Mouse (Mus musculus): ENCODE results near the gene Ank3. TPM values are rescaled to one million over a fixed set of nuclear protein-coding genes. Genes with fewer than 3 reads are reported as not detected.

Ank3 gene
- polyA plus RNA-seq, 1 experiment, result 183 TPM

DNA sequence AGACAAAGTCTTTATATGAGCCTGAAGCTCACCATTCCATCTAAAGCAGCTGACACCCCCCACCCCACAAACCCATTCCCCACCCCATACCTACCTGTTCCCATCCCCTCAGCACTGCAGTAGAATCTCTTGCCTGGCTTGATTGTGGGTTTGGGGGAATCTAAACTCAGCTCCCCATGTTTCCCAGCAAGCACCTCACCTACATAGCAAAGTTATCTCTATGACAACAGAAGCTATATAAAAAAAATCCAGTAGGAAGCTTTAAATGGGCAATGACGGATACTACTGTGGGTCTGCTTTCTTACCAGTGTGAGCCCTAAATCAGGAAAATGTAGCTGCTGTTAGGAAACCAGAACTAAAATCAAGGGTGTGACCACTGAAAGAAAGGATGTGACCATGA is 161.7 kb downstream of the Ank3 start:
- DNase-seq (ENCODE audit: low read depth), result no peak
- TF ChIP-seq POLR2A (IDR thresholded peaks at IDR 0.05; ENCODE audit: borderline replicate concordance, extremely low read depth, insufficient read depth, insufficient read length, poor library complexity, severe bottlenecking), result no peak

DNA sequence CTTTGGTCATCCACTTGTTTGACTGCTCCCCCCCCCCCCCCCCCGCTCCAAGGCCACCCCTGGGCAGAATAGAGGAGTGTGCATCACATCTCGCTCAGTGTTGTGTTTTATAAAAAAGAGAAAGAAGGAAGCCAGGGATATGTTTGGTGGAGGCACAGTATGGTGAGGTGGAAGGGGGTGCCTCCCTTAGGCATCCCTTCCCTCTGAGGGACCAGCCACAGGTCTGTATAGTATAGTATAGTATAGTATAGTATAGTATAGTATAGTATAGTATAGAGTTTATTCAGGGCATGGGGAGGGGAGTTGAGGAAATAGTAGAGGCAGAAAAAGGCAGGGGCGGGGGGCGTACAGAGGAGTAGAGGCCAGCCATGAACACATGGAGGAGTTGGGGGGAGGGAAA is 164.4 kb downstream of the Ank3 start:
- DNase-seq (ENCODE audit: low read depth), result no peak
- TF ChIP-seq CTCF (IDR thresholded peaks at IDR 0.05; ENCODE audit: borderline replicate concordance, extremely low read depth, insufficient read depth, insufficient read length), result no peak
- no peak for TF ChIP-seq POLR2A (IDR thresholded peaks at IDR 0.05; ENCODE audit: borderline replicate concordance, extremely low read depth, insufficient read depth, insufficient read length, poor library complexity, severe bottlenecking)

DNA sequence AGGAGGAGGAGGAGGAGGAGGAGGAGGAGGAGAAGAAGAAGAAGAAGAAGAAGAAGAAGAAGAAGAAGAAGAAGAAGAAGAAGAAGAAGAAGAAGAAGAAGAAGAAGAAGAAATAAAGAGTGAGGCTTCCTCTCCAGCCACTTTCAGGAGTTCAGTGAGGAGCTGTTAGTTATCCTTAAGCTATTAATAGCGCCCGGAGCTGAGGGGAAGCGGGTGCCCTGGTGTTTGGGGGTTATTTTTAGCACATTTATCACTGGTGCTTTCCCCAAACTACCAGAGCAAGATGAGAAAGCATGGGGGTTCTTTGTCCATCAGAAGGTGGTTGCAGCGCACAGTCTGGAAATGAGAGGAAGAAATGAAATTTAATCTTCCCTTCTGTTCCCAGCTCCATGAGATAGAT is 166.5 kb downstream of the Ank3 start:
- DNase-seq (ENCODE audit: low read depth), result no peak
- TF ChIP-seq CTCF (IDR thresholded peaks at IDR 0.05; ENCODE audit: borderline replicate concordance, extremely low read depth, insufficient read depth, insufficient read length), result no peak
- no peak for TF ChIP-seq POLR2A (IDR thresholded peaks at IDR 0.05; ENCODE audit: borderline replicate concordance, extremely low read depth, insufficient read depth, insufficient read length, poor library complexity, severe bottlenecking)

DNA sequence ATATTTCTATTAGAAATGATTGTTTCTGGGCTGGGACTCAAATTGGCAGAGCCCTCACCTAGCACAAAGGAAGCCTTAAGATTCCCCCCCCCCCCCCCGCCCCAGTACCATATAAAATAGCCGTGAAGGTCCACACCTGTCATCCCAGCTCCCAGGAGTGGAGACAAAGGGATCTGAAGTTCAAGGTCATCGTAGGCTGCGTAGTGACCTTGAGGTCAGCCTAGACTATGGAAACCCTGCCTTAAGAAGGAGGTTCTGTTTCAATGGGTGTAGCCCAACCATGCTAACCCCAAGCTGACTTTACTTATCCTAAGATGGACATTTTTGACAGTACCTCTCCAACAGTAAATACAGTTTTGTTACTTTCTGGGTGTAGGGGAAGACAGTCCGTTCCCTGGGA is 170.4 kb downstream of the Ank3 start:
- TF ChIP-seq CTCF (IDR thresholded peaks at IDR 0.05; ENCODE audit: borderline replicate concordance, extremely low read depth, insufficient read depth, insufficient read length) (no peak), POLR2A (IDR thresholded peaks at IDR 0.05; ENCODE audit: borderline replicate concordance, extremely low read depth, insufficient read depth, insufficient read length, poor library complexity, severe bottlenecking) (no peak)
- DNase-seq (ENCODE audit: low read depth), result no peak

DNA sequence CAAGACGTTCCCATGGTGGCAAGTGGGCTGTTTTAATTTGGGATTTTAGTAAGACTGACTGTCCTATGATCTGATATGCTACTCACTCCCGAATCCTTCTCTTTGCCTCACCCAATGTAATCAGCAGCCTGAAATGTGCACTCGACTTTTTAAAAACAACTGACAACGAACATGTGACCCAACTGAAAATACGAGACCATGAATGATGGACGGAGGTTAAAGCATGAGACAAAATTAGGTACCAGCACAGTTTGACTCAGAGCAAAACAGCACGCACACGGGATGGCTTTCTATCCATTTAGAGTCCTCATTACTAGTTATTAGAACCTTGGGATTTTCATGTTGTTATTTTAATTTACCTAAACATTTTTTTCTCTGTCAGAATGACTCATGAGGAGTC is 171.2 kb downstream of the Ank3 start:
- DNase-seq (ENCODE audit: low read depth), result no peak
- TF ChIP-seq POLR2A (IDR thresholded peaks at IDR 0.05; ENCODE audit: borderline replicate concordance, extremely low read depth, insufficient read depth, insufficient read length, poor library complexity, severe bottlenecking), result no peak
- no peak for TF ChIP-seq CTCF (IDR thresholded peaks at IDR 0.05; ENCODE audit: borderline replicate concordance, extremely low read depth, insufficient read depth, insufficient read length)

DNA sequence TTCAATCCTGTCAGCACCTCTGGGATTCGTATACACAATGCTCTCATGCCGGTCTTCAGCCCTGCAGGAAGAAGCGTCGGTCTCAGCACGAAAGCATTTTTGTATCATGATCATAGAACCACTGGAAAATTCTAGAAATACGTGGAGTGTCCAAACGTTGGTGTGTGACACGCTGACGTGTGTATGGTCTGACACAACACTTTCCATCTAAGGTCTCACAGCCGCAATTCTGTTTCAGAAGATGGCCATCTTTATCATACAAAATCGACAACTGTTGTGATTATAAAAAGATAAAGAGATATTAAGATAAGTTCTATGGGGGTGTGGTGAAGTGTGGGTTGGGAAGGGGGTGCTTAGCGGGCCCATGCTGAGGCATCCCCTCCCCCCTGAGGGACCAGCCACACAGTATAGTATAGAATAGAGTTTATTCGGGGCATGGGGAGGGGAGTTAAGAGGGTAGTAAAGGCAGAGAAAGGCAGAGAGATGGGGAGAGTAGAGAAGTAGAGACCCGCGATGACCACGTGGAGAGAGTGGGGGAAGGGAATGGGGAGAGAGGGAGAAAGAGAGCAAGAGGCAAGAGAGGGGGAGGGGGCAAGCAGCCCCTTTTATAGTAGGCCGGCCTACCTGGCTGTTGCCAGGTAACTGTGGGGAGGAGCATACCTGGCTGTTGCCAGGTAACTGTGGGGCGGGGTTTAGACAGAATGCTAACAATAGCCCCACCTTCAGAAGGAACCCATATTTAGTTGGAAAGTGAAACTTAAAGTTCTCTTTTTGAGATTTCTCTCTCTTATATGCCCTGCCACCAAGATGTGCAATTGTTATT is 172.1 kb downstream of the Ank3 start:
- DNase-seq (ENCODE audit: low read depth), result no peak
- TF ChIP-seq CTCF (IDR thresholded peaks at IDR 0.05; ENCODE audit: borderline replicate concordance, extremely low read depth, insufficient read depth, insufficient read length) (no peak), POLR2A (IDR thresholded peaks at IDR 0.05; ENCODE audit: borderline replicate concordance, extremely low read depth, insufficient read depth, insufficient read length, poor library complexity, severe bottlenecking) (no peak)

DNA sequence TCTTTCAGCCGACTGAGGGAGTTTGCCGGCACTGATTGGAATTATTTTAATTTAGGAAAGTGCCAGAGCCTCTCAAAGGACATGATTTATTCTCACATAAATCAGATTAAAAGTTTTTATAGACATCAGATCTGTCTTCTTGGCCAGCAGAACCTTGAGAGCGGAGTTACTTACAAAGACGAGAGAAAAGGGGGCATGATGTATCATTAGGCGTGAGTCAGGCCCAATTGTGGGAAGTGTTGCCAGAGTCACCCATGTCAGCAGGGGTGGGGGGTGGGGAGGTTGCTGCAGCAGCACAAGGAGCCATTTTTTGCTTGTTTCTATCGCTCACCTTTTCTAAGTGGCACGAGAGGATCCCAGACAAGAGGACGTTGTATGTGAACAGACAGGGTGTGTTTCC is 172.8 kb downstream of the Ank3 start:
- TF ChIP-seq POLR2A (IDR thresholded peaks at IDR 0.05; ENCODE audit: borderline replicate concordance, extremely low read depth, insufficient read depth, insufficient read length, poor library complexity, severe bottlenecking) (no peak), CTCF (IDR thresholded peaks at IDR 0.05; ENCODE audit: borderline replicate concordance, extremely low read depth, insufficient read depth, insufficient read length) (no peak)
- DNase-seq (ENCODE audit: low read depth), result peak; percentile 54

DNA sequence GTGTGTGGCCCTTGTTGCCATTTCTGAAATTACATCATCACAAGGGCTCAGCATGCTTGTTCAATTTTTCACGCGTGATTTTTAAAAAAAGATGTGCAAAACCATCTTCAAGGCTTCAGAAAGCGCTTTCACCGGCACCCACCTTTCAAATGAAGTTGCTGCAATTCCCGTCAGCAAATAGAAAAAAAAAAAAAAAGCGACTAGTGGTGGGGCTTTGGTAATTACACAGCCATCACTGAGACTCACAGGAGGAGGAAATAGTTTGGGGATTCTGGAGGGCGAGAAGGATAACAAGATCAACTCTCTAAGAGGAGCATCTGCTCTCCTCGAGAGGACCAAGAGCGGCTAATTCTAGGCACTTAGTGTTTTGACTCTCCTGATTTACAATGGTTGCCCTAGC is 173.4 kb downstream of the Ank3 start:
- DNase-seq (ENCODE audit: low read depth), result peak; percentile 58
- TF ChIP-seq CTCF (IDR thresholded peaks at IDR 0.05; ENCODE audit: borderline replicate concordance, extremely low read depth, insufficient read depth, insufficient read length), result peak; percentile 5; the same call in 1 of the 2 replicates
- TF ChIP-seq POLR2A (IDR thresholded peaks at IDR 0.05; ENCODE audit: borderline replicate concordance, extremely low read depth, insufficient read depth, insufficient read length, poor library complexity, severe bottlenecking), result no peak

DNA sequence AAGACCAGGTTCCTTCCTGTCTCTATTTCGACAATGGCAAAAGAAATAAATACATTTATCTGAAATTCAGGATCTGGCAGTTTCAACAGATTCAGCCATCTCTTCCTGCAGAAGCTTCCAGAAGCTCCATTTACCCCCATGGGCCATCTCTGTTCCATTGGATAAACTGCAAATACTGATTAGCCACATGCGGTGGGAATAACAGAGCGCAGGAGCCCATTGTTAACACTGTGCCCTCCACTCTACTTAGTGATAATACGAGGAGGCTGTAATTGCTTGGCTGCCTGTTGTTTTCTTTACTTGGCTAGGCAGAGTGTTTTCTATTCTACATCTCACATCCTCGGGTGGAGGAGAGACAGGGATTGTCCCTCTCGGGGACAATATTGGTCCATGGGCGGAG is 174.5 kb downstream of the Ank3 start:
- TF ChIP-seq CTCF (IDR thresholded peaks at IDR 0.05; ENCODE audit: borderline replicate concordance, extremely low read depth, insufficient read depth, insufficient read length) (no peak), POLR2A (IDR thresholded peaks at IDR 0.05; ENCODE audit: borderline replicate concordance, extremely low read depth, insufficient read depth, insufficient read length, poor library complexity, severe bottlenecking) (no peak)

DNA sequence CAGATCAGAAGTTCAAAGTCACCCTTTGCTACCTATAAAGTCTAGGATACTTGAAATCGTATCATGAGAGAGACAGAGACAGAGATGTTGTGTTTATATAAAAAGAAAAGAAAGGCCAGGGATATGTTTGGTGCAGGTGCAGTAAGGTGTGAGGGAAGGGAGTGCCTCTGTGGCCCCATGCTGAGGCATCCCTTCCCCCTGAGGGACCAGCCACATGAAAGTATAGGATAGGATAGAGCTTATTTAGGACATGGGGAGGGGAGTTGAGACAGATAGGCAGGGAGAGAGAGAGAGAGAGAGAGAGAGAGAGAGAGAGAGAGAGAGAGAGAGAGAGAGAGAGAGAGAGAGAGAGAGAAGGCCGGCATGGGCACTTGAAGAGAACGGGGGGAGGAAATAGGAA is 175.2 kb downstream of the Ank3 start:
- TF ChIP-seq CTCF (IDR thresholded peaks at IDR 0.05; ENCODE audit: borderline replicate concordance, extremely low read depth, insufficient read depth, insufficient read length) (no peak), POLR2A (IDR thresholded peaks at IDR 0.05; ENCODE audit: borderline replicate concordance, extremely low read depth, insufficient read depth, insufficient read length, poor library complexity, severe bottlenecking) (no peak)
- DNase-seq (ENCODE audit: low read depth), result no peak

More for the DNA sequence above, 174.5 kb downstream of the Ank3 start:
- peak; percentile 61 for DNase-seq (ENCODE audit: low read depth)

DNA sequence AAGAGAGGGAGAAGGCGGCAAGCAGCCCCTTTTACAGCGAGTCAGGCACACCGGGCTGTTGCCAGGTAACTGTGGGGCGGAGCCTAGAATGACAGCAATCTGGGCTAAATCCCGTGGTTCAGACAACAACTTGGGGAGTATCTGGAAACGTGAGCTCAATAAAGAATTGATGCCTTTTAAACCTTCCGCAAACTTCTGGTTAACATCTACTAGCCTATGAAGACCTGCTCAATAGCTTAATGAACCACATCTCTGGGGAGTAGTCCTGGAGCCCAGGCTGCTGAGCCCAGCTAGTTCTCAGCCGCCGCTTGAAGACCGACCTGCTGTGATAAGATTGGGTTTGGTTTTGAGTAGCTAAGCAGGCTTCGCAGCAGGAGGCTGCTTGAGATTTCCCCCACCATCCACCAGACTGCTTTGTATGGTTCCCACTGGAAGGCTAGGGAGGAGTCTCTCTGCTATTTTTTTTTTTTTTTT is 175.7 kb downstream of the Ank3 start:
- no peak for TF ChIP-seq CTCF (IDR thresholded peaks at IDR 0.05; ENCODE audit: borderline replicate concordance, extremely low read depth, insufficient read depth, insufficient read length)
- no peak for TF ChIP-seq POLR2A (IDR thresholded peaks at IDR 0.05; ENCODE audit: borderline replicate concordance, extremely low read depth, insufficient read depth, insufficient read length, poor library complexity, severe bottlenecking)
- peak; percentile 83 for DNase-seq (ENCODE audit: low read depth)

DNA sequence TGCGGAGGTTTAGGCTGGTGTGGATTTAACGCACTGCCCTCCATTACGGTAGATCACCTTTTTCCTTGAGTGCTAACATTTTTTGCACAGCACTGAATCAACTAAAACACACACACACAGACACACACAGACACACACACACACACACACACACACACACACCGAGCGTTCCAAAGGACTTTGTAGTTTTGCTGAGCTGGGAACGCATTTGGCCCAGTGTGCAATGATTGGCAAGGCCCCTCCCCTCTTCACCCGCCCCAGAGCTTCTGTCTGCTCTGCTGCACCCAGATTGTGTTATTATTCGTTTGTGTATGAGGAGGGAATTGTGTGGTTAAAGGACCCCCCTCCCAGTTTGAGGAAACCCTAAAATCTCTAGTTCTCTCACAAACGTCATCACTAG is 176.3 kb downstream of the Ank3 start:
- TF ChIP-seq POLR2A (IDR thresholded peaks at IDR 0.05; ENCODE audit: borderline replicate concordance, extremely low read depth, insufficient read depth, insufficient read length, poor library complexity, severe bottlenecking), result no peak
- TF ChIP-seq CTCF (IDR thresholded peaks at IDR 0.05; ENCODE audit: borderline replicate concordance, extremely low read depth, insufficient read depth, insufficient read length), result no peak
- peak; percentile 67 for DNase-seq (ENCODE audit: low read depth)

All from brain, embryonic 14.5 days (tissue).